Mouse (Mus musculus): ENCODE data around the gene Mme. TPM values are rescaled to one million over a fixed set of nuclear protein-coding genes. Genes with fewer than 3 reads are reported as not detected.
A peak's percentile ranks its signal among the peaks of the same experiment; 100 is the strongest.

Gene Mme
- polyA plus RNA-seq (2015; fragmentation: Nextera tagmentation; extraction: Ambion mirVana): 5.2 and 5.8 TPM in 2 replicates

GRCm38 (mm10) chr3:63241099-63241587, at the start of gene Mme:
Mme (plus strand) TSS chr3:63241537.
- no peak within 1 kb of the TSS for H3K4me2 ChIP-seq
- H3K36me3 ChIP-seq: no peaks in the 10 kb centered on the region
- no peak within 1 kb of the TSS for H3K4me3 ChIP-seq (replicated peaks)
- H3K9ac ChIP-seq: no peak within 1 kb of the TSS
- ATAC-seq (ENCODE audit: insufficient read depth, low FRiP score, low read depth): no peak
- H3K27ac ChIP-seq: no peak within 1 kb of the TSS
- no peaks in the 10 kb centered on the region for H3K4me1 ChIP-seq
- WGBS: 78% methylated on average over 7 of the region's 7 CpGs
- H3K27me3 ChIP-seq (replicated peaks): no peaks in the 10 kb centered on the region
- H3K9me3 ChIP-seq: no peaks in the 10 kb centered on the region

DNA sequence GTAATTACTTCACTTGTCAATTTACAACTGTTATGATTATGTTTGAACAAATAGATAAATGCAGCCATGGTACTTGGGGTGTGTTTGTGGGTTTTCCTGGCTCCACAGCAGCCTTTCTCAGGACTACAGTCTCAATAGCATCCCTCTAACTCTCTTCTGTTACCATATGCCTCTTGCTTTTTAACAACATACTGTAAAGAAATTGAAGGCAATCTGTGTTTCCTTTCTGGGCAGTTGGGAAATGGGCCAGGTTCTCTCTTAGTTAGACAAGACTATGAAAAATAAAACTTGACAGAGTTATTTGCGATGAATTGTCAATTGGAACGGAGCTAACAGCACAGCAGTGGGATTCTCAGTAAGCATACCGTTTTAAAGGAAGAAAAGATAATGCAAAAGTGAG, 44.8 kb upstream of the Mme start:
- Histone ChIP-seq H3K4me2 (no peak overlapping the region), H3K4me3 (replicated peaks) (no peak overlapping the region), H3K36me3 (no peaks in the 10 kb centered on the region), H3K27ac (no peak overlapping the region), H3K27me3 (replicated peaks) (no peaks in the 10 kb centered on the region), H3K9me3 (no peaks in the 10 kb centered on the region), H3K9ac (no peak overlapping the region), H3K4me1 (no peaks in the 10 kb centered on the region)
- ATAC-seq (ENCODE audit: insufficient read depth, low FRiP score, low read depth): no peak
- 77% methylated on average over 3 of the region's 3 CpGs for WGBS

GRCm38 (mm10) chr3:63198026-63198425, 43.3 kb upstream of the Mme start:
- Histone ChIP-seq H3K27ac (no peak overlapping the region), H3K4me1 (no peaks in the 10 kb centered on the region), H3K4me3 (replicated peaks) (no peak overlapping the region), H3K9ac (no peak overlapping the region), H3K36me3 (no peaks in the 10 kb centered on the region), H3K9me3 (no peaks in the 10 kb centered on the region), H3K27me3 (replicated peaks) (no peaks in the 10 kb centered on the region), H3K4me2 (no peak overlapping the region)
- 85% methylated on average over 2 of the region's 2 CpGs for WGBS
- no peak for ATAC-seq (ENCODE audit: insufficient read depth, low FRiP score, low read depth)

- no peak overlapping the region for H3K27ac ChIP-seq
- H3K4me2 ChIP-seq: no peak overlapping the region
- no peaks in the 10 kb centered on the region for H3K9me3 ChIP-seq
- ATAC-seq (ENCODE audit: insufficient read depth, low FRiP score, low read depth): no peak; the same call in 1 of the 2 replicates
- 67% methylated on average over 4 of the region's 4 CpGs for WGBS
- H3K9ac ChIP-seq: no peak overlapping the region
- H3K4me3 ChIP-seq (replicated peaks): no peak overlapping the region
- no peaks in the 10 kb centered on the region for H3K36me3 ChIP-seq
- H3K27me3 ChIP-seq (replicated peaks): no peaks in the 10 kb centered on the region
- H3K4me1 ChIP-seq: no peaks in the 10 kb centered on the region
These were observed 19.3 kb upstream of the Mme start for GRCm38 (mm10) chr3:63221867-63222591.

DNA sequence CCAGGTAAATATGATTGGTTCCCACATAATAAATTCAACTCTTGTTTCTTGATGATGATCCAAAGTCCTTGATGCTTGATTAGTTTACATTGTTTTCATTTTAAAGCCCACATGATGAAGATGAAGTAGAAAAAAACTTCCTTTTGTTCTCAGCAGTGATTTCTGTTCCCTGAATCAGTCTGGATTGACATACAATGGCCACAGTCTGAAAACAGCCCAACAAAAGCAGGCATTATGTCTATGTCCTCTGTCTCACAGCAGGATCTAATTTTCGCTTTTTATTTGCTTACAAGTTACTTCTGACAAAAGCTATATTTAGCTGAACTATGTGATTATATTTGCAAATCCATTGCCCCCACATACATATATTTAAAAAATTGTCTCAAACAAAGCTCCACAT, 17.7 kb upstream of the Mme start:
- 65% methylated on average over 1 of the region's 1 CpGs for WGBS
- no peaks in the 10 kb centered on the region for H3K27me3 ChIP-seq (replicated peaks)
- H3K27ac ChIP-seq: no peak overlapping the region
- no peak overlapping the region for H3K4me3 ChIP-seq (replicated peaks)
- H3K4me2 ChIP-seq: no peak overlapping the region
- H3K4me1 ChIP-seq: no peaks in the 10 kb centered on the region
- no peak overlapping the region for H3K9ac ChIP-seq
- H3K36me3 ChIP-seq: no peaks in the 10 kb centered on the region
- no peak for ATAC-seq (ENCODE audit: insufficient read depth, low FRiP score, low read depth)
- H3K9me3 ChIP-seq: no peaks in the 10 kb centered on the region

GRCm38 (mm10) chr3:63235957-63236356, 5.4 kb upstream of the Mme start:
- Histone ChIP-seq H3K27ac (no peak overlapping the region), H3K27me3 (replicated peaks) (no peaks in the 10 kb centered on the region), H3K4me3 (replicated peaks) (no peak overlapping the region), H3K36me3 (no peaks in the 10 kb centered on the region), H3K4me1 (no peaks in the 10 kb centered on the region), H3K9ac (no peak overlapping the region), H3K9me3 (no peaks in the 10 kb centered on the region), H3K4me2 (no peak overlapping the region)
- 49% methylated on average over 2 of the region's 2 CpGs for whole genome bisulfite sequencing
- ATAC-seq (ENCODE audit: insufficient read depth, low FRiP score, low read depth): no peak

- no peaks in the 10 kb centered on the region for H3K27me3 ChIP-seq (replicated peaks)
These were observed 2.4 kb downstream of the Mme start for GRCm38 (mm10) chr3:63243721-63244120.

DNA sequence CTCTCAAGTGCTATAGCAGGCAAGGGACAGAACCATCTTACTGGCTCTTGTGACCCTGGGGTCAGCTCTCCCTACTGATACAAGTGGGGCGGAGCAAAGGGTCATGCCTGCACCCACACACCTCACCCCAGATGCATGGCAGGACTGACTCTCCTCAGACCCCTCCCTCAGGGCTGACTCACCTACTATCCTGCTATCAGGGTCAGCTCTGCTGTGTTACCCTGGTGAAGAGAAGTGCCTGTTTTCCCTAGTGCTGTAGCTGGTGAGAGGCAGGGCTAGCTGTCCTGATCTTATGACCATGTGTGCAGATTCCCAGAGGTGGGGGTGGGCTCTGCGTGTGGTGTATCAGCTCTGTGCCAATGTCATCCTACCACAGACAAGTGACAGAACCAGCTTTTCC, 30.8 kb downstream of the Mme start:
- Histone ChIP-seq H3K9me3 (no peaks in the 10 kb centered on the region), H3K27ac (no peak overlapping the region), H3K4me1 (no peaks in the 10 kb centered on the region), H3K4me3 (replicated peaks) (no peak overlapping the region), H3K4me2 (no peak overlapping the region), H3K9ac (no peak overlapping the region), H3K27me3 (replicated peaks) (no peaks in the 10 kb centered on the region), H3K36me3 (no peaks in the 10 kb centered on the region)
- no peak for ATAC-seq (ENCODE audit: insufficient read depth, low FRiP score, low read depth)
- 69% methylated on average over 2 of the region's 2 CpGs for WGBS

More at GRCm38 (mm10) chr3:63243721-63244120, 2.4 kb downstream of the Mme start:
- Histone ChIP-seq H3K36me3 (no peaks in the 10 kb centered on the region), H3K27ac (no peak overlapping the region), H3K4me2 (no peak overlapping the region), H3K9me3 (no peaks in the 10 kb centered on the region), H3K4me3 (replicated peaks) (no peak overlapping the region), H3K9ac (no peak overlapping the region), H3K4me1 (no peaks in the 10 kb centered on the region)
- ATAC-seq (ENCODE audit: insufficient read depth, low FRiP score, low read depth): no peak

- Histone ChIP-seq H3K4me2 (no peak overlapping the region), H3K9ac (no peak overlapping the region)
These were observed 53.0 kb downstream of the Mme start for GRCm38 (mm10) chr3:63294316-63294715.

GRCm38 (mm10) chr3:63294791-63295190, 53.5 kb downstream of the Mme start:
- Histone ChIP-seq H3K27ac (no peak overlapping the region), H3K4me3 (replicated peaks) (peak overlapping the region; percentile 59), H3K9ac (no peak overlapping the region), H3K27me3 (replicated peaks) (peaks cover 7% of the 10 kb centered on the region; the same call in 1 of the 2 replicates), H3K4me1 (no peaks in the 10 kb centered on the region), H3K4me2 (peak overlapping the region; percentile 98), H3K9me3 (no peaks in the 10 kb centered on the region), H3K36me3 (no peaks in the 10 kb centered on the region)
- 45% methylated on average over 4 of the region's 4 CpGs for WGBS
- no peak for ATAC-seq (ENCODE audit: insufficient read depth, low FRiP score, low read depth)

More at GRCm38 (mm10) chr3:63294316-63294715, 53.0 kb downstream of the Mme start:
- ATAC-seq (ENCODE audit: insufficient read depth, low FRiP score, low read depth): no peak
- Histone ChIP-seq H3K36me3 (no peaks in the 10 kb centered on the region), H3K27me3 (replicated peaks) (peaks cover 7% of the 10 kb centered on the region; the same call in 1 of the 2 replicates), H3K9me3 (no peaks in the 10 kb centered on the region), H3K4me3 (replicated peaks) (no peak overlapping the region), H3K27ac (no peak overlapping the region), H3K4me1 (no peaks in the 10 kb centered on the region)
- 62% methylated on average over 6 of the region's 6 CpGs for WGBS

DNA sequence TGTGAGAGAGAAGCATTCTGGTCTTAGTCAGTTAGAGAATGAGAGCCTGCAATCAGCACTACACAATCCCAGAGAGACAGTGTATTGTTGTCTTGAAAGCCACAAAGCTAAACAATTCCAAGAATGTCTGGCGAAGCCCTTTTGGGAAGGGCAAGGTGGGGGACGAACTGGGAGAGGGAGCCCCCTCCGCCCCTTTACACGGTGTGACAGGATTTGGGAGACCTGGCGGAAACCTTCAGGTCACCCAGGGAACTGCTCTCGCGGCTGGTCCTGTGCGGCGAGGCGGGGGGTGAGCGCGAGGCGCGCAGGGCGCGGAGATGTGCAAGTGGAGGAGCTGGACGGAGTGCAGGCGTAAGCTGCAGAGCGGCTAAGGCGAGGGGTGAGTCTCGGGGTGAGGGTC, 53.9 kb downstream of the Mme start:
- Histone ChIP-seq H3K4me1 (no peaks in the 10 kb centered on the region), H3K27me3 (replicated peaks) (peaks cover 7% of the 10 kb centered on the region; the same call in 1 of the 2 replicates), H3K9me3 (no peaks in the 10 kb centered on the region), H3K4me2 (peak overlapping the region; percentile 98), H3K36me3 (no peaks in the 10 kb centered on the region), H3K27ac (peak overlapping the region; percentile 65; the same call in 1 of the 2 replicates), H3K4me3 (replicated peaks) (peak overlapping the region; percentile 59), H3K9ac (peak overlapping the region; percentile 16; the same call in 1 of the 2 replicates)
- peak; percentile 40 for ATAC-seq (ENCODE audit: insufficient read depth, low FRiP score, low read depth)
- 0% methylated on average over 17 of the region's 21 CpGs for WGBS

GRCm38 (mm10) chr3:63295657-63296231, 54.4 kb downstream of the Mme start:
- no peaks in the 10 kb centered on the region for H3K36me3 ChIP-seq
- ATAC-seq (ENCODE audit: insufficient read depth, low FRiP score, low read depth): peak; percentile 72
- H3K27ac ChIP-seq: peak overlapping the region; percentile 65
- peak overlapping the region; percentile 98 for H3K4me2 ChIP-seq
- peak overlapping the region; percentile 59 for H3K4me3 ChIP-seq (replicated peaks)
- H3K4me1 ChIP-seq: no peaks in the 10 kb centered on the region
- peaks cover 7% of the 10 kb centered on the region; the same call in 1 of the 2 replicates for H3K27me3 ChIP-seq (replicated peaks)
- no peaks in the 10 kb centered on the region for H3K9me3 ChIP-seq
- H3K9ac ChIP-seq: peak overlapping the region; percentile 16; the same call in 1 of the 2 replicates
- WGBS: 2% methylated on average over 50 of the region's 54 CpGs

Measured in stomach, embryonic 15.5 days (tissue).